Mouse (Mus musculus) NIH3T3 (cell line): ENCODE results near the gene Bank1.

Experiments
- DNase-seq: peaks from one replicate; pipeline ENCODE4 v3.0.0-alpha.2; 2012; ENCODE audit warnings: low read depth

The Bank1 gene

DNA sequence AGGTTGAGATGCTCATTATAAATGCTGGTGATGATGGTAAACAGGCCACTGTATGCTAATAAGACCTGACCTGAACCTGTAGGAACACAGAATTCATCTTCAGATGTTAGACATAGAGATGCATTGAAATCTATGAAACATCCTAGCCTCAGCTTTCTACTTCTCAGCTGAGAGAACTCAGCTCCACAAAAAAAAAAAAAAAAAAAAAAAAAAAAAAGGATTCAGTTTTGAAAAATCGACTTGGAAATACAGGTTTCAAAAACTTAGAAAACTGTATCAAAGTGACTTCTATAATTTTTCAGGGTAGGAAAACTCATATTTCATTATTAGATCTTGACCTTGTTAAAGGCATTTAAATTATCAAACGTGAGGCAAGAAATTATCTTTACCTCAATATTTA is 222.5 kb downstream of the Bank1 start:
- no peak for DNase-seq

DNA sequence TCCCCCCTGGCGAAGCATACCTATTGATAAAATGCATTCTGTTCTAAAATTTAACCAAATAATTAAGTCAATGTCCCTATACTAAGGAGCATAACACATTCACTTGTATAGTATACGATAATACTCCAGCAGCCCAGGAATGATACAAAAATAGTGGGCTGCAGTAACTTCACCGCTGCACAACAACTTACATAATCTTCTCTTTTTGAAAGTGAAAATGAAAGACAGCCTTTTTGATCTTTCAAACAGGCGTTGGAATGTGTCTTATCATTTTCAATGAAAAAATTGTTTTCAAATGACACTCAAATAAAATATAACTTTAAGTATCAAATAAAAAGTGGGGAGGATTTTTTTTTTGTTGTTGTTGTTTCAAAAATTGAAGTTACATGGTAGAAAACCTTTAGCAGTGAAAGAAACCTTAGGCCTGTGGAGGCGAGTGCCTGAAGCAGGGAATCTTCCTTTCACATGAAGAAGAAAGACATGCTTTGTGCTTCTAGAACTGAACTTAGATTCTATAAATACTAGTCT is 224.8 kb downstream of the Bank1 start:
- no peak for DNase-seq

DNA sequence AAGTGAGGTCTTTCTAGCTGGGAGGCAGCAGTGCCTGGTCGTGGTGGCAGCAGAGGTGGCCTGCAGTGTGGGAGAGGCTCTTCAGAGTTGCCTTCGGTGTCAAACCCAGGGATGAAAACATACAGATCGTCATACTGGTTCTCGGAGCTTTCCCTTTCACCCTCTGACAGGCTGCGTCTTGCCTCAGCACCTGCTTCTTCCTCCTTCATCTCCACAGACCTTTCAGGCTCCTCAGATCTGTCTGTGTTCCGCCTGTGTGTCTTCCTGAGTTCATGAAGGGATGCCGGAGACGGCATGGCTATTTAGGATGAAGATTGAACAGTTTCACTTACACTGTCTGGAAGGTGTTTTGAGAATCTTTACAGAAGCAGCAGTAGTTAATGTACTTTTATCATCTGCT is 225.6 kb downstream of the Bank1 start:
- DNase-seq, result no peak

- no peak for DNase-seq
Measured at GRCm38 (mm10) chr3:136086948-136087660, 238.8 kb downstream of the Bank1 start.

DNA sequence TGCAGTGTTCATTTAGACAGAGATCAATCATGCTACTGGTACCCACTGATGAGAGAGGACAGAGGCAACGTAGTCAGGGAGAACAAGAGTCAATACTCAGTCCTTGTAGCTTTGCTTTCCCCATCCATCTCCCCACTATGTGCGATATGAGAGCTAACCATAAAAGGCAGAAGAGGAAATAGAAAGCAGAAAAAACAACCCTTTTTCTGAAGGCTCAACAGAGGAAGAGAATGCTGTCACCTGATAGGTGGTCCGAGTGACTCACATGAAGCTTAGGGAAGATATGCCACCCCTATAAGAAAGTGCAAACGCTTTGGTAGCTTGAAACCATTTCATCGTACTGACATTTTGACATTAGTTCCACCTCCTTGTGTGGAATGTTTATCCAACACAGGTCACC is 239.4 kb downstream of the Bank1 start:
- no peak for DNase-seq

- DNase-seq, result no peak
Measured at GRCm38 (mm10) chr3:136085077-136085476, 240.8 kb downstream of the Bank1 start.

DNA sequence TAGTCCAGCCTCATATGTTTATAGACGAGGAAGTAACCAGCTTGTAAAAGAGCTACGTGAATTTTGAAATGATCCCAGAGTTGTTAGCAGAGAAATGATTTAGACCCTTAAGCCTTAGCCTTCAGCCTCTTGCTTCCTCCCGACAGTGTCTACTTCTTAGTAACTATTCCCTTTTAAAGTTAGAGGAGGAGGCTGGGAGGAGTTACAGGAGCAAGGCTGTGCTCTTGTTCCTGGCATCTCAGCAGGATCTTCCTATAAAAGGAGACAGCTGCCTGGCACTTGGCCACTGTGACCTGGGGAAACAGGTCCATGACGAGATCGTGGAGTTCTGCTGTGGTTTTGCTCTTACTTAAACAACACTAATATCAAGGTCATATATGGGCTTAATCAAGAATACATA is 241.8 kb downstream of the Bank1 start:
- no peak for DNase-seq

GRCm38 (mm10) chr3:136081264-136081663 is 244.6 kb downstream of the Bank1 start:
- DNase-seq, result no peak

GRCm38 (mm10) chr3:136078535-136078934 is 247.3 kb downstream of the Bank1 start:
- no peak for DNase-seq

- DNase-seq, result no peak
Measured at GRCm38 (mm10) chr3:136070394-136070793, 255.5 kb downstream of the Bank1 start.

DNA sequence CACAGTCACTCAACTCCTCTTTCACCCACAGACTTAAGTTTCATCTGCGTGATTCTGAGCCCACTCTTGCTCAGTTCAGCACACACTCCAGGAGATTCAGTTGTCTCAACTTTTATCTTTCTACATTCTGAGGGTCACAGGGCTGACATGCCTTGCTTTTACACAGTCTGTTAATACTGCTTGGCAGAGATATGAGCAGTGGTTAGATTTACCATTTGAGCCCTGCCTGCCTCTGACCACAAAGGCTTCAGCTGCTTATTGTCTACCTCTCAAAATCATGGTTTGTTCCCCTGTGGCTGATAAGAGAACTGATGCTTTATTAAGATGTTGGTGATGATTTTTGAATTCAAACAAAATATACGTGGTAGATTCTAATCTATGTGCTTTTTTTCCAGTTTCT is 264.0 kb downstream of the Bank1 start:
- DNase-seq, result no peak

GRCm38 (mm10) chr3:136050635-136051034 is 275.2 kb downstream of the Bank1 start:
- no peak for DNase-seq

- no peak for DNase-seq
Measured at GRCm38 (mm10) chr3:136050215-136050614, 275.7 kb downstream of the Bank1 start.

DNA sequence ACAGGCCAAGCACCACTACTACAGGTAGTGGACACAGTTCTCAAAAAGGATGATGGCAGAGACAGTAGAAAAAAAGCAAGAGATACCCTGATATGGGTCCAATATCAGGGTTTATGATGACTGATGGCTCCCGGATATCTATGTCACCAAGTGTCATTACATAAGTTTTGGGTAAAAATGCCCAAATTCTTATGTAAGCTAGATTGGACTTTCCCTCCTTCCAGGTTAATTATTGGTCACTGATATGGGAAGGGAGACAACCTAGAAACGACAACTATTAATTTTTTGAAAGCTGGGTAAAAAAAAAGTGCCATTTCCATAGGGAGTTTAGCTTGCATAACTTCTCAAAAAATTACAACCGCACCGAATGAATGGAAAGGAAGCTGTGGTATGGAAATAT is 277.8 kb downstream of the Bank1 start:
- no peak for DNase-seq

GRCm38 (mm10) chr3:136045381-136045780 is 280.5 kb downstream of the Bank1 start:
- DNase-seq, result no peak

GRCm38 (mm10) chr3:136040041-136040440 is 285.8 kb downstream of the Bank1 start:
- DNase-seq, result no peak

GRCm38 (mm10) chr3:136039446-136039845 is 286.4 kb downstream of the Bank1 start:
- DNase-seq, result no peak

DNA sequence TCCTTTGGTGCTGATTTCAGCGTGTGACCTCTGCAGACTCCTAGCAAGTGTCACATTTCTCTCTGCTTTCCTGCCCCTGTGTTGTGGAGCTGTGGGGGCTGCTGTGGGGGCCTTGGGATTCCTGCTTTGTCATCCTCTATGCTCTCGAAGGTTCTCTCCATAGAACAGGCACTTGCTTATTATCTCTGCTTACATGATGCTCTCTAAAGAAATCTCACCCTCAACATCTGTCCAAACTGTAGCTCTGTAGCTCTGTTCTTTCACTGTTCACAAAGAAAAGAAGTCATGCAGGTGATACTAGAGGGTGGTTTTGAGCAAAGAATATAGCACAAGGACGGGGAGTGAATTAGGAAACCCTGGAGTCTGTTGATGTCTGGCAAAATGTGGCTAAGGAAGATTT is 288.6 kb downstream of the Bank1 start:
- no peak for DNase-seq

DNA sequence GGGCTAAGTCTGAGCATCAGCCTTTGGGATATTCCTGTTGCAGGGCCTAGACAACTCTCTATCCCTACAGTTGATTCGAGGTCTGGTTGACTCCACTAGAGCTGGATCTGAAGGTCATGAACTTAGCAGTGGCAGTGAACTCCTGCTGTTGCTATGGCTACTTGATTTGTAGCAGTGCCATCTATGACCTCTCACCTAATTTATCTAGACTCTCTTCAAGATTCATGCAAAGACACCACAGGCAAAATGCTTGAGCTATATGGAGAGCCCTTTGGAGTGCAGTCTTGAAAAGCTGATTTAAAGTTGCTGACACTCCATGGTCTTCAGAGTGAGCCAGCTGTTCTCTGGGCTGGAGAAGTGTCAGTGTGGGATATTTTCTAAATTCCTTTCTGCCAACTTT is 290.1 kb downstream of the Bank1 start:
- DNase-seq, result no peak

DNA sequence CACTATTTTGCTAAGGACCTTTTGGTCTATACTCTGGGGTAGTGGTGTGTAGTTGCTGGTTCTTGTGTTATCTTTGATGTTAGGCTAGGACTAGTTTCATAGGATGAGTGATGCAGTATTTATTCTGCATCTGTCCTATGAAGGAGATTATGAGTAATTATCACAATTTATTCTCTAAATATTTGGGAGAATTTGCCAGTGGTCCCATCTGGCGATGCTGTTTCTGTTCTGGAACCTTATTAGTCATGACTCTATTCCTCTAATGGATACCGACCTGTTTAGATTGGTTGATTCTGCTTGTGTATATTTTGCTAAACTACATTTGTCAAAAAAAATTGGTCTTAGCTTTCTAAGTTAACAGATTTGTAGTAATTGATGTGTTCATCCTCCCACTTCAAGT is 301.0 kb downstream of the Bank1 start:
- no peak for DNase-seq

DNA sequence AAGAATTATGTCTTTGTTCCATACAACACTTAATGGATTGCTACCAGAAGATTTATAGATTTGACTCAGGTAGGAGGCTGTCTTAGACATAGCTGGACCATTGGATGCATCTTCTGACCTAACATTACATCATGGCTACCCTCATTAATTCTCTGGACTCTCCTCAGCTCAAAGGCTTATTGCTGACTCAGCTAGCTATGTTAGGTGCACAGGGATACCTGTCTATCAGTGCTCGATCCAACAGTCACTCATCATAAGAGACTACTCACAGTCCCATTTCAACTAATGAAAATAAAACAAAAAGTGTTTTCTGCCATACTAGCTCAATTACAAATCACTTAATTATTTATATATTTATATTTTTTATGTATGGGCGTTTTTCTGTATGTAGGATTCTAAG is 308.3 kb downstream of the Bank1 start:
- no peak for DNase-seq

GRCm38 (mm10) chr3:136010616-136011015 is 315.2 kb downstream of the Bank1 start:
- DNase-seq, result no peak

DNA sequence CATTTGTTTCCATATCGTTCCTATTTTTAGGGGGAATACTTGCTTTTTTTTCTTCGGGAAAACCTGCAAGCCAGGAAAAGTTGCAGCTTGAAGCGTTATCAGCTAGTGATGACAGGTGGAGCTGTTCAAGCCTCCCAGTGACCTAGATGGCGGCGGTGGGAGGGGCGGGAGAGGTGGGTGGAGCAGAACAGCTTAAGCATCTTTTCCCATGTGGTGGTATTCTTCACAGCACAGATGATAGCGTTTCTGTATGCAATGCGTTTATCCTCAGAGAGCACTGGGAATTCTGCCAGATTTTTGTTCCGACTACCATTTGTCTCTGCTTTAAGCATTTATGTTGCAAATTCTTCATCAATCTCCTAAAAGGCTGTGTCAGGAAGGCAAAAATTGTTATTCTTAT is 318.0 kb downstream of the Bank1 start:
- DNase-seq, result peak; percentile 46
